Mouse (Mus musculus) pancreas, adult 10 weeks (tissue): ENCODE measurements around the gene Crtc2. TPM values are rescaled to one million over a fixed set of nuclear protein-coding genes. Genes with fewer than 3 reads are reported as not detected.

ENCODE experiments used
- polyA plus RNA-seq: library from polyadenylated mRNA; stranded (reverse); fragments of 350-450 nt; fragmentation: Illumina TruSeq; extraction: RNeasy Lipid Tissue Mini Kit (QIAGEN cat#74804); gene quantifications from one replicate; pipeline ENCODE4 v1.2.3, GENCODE M21; 2015; ENCODE audit warnings: low read depth, low replicate concordance; ENCODE audit not compliant: insufficient read depth

Crtc2 gene
- 9.5 TPM for polyA plus RNA-seq

DNA sequence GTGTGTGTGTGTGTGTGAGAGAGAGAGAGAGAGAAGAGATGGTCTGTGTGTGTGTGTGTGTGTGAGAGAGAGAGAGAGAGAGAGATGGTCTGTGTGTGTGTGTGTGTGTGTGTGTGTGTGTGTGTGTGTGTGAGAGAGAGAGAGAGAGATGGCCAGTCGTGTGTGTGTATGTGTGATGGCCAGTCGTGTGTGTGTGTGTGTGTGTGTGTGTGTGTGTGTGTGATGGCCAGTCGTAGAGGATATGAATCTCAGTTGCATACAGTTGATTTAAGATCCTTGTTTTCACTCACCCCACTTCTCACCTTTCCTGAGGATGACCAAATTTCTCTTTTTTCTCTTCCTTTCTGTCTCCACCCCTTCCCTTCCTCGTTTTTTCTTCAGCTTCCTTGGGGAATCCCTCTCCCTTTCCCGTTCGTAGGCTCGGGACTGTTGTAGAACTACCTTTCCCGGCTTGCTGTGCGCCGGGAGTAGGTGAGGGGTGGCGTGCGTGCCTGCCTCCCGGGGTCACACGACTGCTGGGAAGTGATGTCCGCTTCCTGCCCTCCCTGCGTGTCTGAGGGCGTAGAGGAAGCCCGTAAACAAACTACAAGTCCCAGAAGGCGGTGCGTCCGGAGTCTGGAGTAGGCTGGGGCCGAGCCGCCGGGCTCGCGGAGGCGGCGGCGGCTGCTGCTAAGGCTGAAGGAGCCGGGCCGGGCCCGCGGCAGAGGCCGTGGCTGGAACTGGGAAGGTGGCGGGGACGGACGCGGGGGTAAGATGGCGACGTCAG is at the start of gene Crtc2:
Crtc2 (plus strand) TSS at position 511 of the 766 bp plus-strand sequence.

DNA sequence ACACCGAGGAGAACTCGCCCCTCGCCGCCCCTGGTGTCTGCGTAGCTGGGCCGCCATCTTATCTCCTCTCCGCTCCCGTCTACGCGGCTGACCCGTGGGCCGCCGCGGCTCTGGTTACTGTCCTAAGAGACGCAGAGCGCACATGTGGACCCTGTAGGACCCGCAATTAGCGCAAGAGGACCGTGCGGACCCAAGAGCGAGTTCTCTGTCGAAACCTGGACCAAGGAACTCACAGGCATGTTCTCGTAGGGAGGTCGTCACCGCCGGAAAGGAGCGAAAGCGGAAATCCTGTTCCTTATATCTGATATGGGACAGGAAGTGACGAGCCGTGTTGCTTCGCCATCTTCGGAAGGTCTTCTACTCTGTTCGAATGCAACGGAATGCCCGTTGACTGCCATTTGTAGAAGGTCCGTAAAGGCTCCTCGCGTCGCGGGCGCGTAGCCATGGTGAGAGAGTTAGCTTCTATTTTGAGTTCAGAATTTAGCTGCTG is 40.5 kb upstream of the Crtc2 start, which contains the start of the genes Rps27 and Rab13:
Rps27 (minus strand) TSS at position 275 of the 490 bp plus-strand sequence.
Rab13 (plus strand) TSS at position 319 of the 490 bp plus-strand sequence.

DNA sequence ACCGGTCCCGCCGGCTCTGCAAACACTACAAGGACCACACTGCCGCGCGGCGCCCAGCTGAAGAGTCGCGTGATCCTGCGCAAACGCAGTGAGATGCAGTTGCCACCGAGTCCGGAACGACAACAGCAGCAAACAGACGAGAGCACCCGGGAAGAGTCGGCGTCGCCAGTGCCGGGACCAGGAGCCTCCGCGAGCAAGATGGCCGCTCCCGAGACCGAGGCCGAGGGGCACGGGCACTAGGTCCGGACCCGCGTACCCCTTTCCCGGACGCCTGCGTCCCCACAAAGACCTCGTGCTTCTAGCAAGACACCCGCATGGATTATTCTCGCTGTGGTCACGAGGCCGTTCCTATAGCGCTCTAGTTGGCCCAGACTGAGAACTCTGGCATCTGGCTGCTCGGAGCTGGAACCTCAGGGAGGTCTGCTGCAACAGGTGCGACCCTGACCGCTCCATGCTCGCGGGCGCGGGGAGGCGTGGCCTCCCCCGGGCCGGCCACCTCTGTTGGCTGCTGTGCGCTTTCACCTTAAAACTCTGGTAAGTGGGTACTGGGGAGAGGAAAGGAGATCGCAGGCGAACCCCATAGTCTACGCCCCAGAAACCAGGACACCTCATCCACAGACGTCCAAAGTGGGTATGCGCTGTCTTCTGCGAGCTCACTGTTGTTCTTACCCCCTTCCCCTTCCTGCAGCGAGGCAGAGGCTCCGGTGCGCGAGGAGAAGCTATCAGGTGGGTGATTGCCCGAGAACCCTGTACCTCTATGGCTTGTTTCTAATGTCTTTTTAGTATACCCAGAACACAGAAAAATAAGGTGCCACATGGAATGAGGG is 22.2 kb upstream of the Crtc2 start, which contains the start of gene Jtb:
Jtb (plus strand) TSS at position 91 of the 827 bp plus-strand sequence.

DNA sequence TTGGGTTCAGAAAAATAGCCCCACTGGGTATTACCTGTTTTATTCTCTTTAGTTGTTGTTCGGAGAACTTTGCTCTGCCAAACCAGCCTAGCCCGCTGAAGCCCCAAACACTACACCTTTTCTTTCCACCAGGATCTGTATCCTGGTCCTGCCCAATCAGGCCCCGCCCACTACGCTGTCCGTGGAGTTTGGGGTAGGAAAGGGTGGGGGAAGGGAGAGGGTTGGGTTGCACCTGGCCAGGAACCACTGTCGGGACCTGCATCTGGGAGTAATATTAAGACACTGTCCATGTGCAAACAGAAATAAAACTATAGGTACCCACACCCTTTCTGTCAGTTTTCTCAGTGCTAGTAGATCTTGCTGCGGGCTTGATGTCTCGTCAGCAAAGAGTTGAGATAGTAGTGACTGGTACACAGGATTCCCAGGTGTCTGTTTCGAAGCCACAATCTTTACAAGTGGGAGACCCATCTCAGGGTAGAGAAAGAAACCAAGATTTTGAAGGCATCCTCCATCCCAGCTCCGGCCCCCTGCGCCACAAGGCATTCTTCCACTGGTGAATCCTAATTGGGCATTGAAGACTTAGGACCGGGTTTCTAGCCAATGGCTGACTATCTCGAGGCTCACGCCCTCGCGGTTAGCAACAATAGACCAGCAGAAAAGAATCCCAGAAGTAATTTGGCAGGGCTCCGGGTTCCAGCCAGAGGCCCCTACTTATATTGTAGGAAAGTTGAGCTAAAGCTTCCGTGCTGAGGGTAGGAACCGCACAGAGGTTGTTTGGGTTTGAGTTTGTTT is 10.8 kb upstream of the Crtc2 start, which contains the start of gene Creb3l4:
Creb3l4 (minus strand) TSS at position 529 of the 792 bp plus-strand sequence.

DNA sequence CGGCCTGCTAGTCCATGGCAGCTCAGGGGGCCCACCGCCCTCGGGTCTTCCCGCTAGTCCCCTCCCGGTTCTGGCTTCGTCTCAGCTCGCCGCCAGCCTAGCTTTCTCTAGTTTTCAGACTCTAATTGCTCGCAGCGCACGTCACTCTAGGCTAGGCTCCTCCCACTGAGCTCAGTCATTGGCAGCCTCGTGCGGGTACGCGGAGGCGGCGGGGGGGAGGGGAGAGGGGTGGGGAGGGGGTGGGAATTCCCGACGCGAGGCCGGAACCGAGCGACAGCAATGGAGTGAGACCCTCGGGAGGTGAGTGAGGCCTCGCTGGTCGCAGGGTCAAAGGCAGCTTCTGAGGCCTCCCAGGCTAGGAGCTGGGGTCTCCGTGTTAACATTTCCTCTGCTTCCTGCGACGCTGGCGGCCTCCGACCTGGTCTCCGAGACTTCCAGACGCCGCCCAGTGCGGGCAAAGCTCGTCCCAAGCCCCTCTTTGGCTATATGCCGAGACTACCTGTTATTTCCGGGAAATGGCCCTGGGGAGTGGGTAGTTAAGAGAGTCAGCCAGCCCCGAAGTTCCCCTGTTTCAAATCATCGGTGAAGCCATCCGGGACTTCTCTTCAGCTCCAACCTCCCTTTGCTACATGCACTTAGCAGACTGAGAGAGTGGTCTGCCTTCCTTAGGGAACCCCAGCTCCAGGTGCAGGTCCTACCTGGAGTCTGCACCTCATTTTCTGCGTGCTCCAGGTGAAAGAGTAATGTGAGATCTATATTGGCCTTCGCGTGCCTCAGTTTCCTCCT is 5.8 kb upstream of the Crtc2 start, which contains the start of gene Slc39a1:
Slc39a1 (plus strand) TSS at position 213 of the 786 bp plus-strand sequence.

DNA sequence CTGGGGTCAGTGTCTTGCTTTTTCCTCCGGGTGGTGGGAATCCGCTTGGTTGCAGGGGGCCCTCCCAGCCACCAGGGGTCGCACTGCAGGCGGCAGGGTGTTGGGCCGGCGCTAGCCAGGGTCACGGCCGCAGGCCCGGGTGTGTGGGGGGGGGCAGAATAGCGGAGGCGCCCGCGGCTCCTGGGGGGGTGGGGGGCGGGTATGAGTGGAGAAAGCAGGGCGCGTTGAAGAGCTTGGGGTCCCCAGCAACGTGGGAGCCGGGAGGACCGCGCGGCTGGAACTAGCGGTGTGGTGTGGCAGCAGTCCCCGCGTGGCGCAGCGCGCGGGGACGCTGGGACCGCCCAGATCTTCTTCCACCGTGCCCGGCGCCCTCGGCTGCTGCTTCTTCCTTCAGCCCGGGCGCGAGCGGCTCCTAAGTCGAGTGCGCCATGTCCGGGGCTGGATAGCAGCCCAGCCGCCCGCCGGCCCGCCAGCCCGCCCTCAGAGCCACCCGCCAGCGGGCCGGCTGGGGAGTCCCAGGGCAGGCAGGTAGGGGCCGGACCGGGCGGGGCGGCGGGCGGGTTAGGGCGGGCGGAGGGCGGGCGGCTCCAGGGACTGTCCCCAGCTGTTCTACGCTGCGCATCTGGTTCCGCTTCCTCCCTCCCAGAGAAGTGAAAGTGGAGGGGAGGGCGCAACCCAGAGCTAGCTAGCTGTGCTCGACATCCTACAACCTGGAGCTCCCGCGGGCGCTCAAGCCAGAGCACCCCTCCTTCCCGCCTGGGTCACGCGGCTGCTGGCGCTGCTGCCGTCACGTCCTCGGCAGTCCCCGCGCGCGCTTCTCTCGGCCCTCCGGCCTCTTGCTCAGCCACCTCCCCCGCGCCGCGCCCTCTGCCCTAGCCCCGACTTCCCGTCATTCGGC is 11.3 kb downstream of the Crtc2 start, which contains the start of gene Dennd4b:
Dennd4b (plus strand) TSS at position 152 of the 898 bp plus-strand sequence.

DNA sequence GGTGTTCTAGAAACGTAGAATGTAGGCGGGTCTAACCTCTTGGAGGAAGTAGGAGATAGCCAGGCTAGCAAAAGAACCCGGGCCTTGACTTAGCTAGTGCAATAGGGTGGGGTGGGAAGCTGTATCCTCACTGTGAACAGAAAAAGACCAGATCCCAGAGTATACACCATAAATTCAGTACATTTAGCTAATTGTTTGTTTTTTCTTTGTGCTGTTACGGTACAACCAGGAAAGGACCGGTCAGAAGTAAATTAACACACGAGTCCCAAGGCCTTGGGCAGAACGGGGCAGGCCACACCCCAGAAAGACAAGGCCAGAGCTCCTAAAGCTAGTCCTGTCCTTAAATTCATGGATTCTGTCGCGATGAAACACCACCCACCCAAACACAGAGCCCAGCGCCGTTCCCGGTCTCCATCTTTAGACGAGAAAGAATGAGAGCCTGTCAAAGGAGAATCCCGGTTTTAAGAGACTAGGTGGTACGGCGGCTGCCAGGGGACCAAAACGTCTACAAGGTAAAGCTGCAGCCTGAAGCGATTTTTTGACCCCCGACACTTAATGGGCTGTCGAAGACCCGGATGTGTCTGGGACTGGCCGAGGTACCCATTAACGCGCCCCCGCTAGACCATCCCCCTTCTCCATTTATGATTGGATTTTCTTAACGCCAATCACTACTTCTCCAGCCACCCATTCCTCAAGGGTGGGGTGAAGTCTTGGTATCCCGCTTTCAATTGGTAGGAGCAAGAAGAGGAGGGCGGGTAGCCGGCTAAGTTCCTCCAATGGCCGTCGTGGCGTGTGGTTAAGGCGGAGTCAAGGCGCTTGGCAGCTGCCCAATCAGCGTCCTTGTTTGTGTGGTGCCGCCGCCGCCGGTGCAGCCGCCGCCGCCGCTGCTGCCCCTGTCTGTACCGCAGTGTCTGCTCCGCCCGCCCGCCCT is 38.6 kb downstream of the Crtc2 start, which contains the start of gene Gatad2b:
Gatad2b (plus strand) TSS at position 834 of the 931 bp plus-strand sequence.

Other genes starting within 250 kb of the Crtc2 start
- 22.4 TPM for gene 4933434E20Rik, start 202.5 kb upstream of the Crtc2 start, polyA plus RNA-seq
- 20.0 TPM for gene Ubap2l, start 201.5 kb upstream of the Crtc2 start, polyA plus RNA-seq
- gene Tpm3, start 181.5 kb upstream of the Crtc2 start, polyA plus RNA-seq: 51.9 TPM
- not detected for gene Nup210l, start 150.0 kb upstream of the Crtc2 start, polyA plus RNA-seq
- gene Rps27, start 40.5 kb upstream of the Crtc2 start, polyA plus RNA-seq: 1,024 TPM
- 3.2 TPM for gene Rab13, start 40.5 kb upstream of the Crtc2 start, polyA plus RNA-seq
- 60.7 TPM for gene Jtb, start 22.6 kb upstream of the Crtc2 start, polyA plus RNA-seq
- gene Creb3l4, start 10.7 kb upstream of the Crtc2 start, polyA plus RNA-seq: not detected
- 13.2 TPM for gene Slc39a1, start 6.0 kb upstream of the Crtc2 start, polyA plus RNA-seq
- gene Dennd4b, start 11.0 kb downstream of the Crtc2 start, polyA plus RNA-seq: 3.7 TPM
- 3.5 TPM for gene Gatad2b, start 39.0 kb downstream of the Crtc2 start, polyA plus RNA-seq
- gene Slc27a3, start 135.8 kb downstream of the Crtc2 start, polyA plus RNA-seq: 6.5 TPM
- gene Ints3, start 179.5 kb downstream of the Crtc2 start, polyA plus RNA-seq: 12.9 TPM
- gene Npr1, start 211.7 kb downstream of the Crtc2 start, polyA plus RNA-seq: 24.0 TPM
- 10.1 TPM for gene Ilf2, start 222.0 kb downstream of the Crtc2 start, polyA plus RNA-seq
- 11.3 TPM for gene Snapin, start 236.9 kb downstream of the Crtc2 start, polyA plus RNA-seq